Mouse (Mus musculus) heart, postnatal 0 days (tissue): ENCODE data around the gene Pkp4. TPM values are rescaled to one million over a fixed set of nuclear protein-coding genes. Genes with fewer than 3 reads are reported as not detected.
A peak's percentile ranks its signal among the peaks of the same experiment; 100 is the strongest.

Experiments
- ATAC-seq: fragments of 200-750 bp; cut with Nextera tagmentation; 2 replicates; pipeline ENCODE4 v1.8.0; 2017; ENCODE audit warnings: low read depth, moderate number of reproducible peaks, moderate library complexity; ENCODE audit not compliant: insufficient read depth
- DNase-seq: peaks from one replicate; pipeline ENCODE4 v3.0.0-alpha.2; 2016; ENCODE audit warnings: low spot score
- H3K27ac ChIP-seq: fragments of 300-500 bp; sonication (generic); 2 replicates; pipeline ENCODE4 v1.5.1; 2014; ENCODE audit warnings: low read depth, mild to moderate bottlenecking
- H3K27me3 ChIP-seq: fragments of 300-500 bp; sonication (generic); 2 replicates; pipeline ENCODE4 v1.6.1; 2014; ENCODE audit warnings: low read length, mixed read lengths; ENCODE audit not compliant: control insufficient read depth, insufficient read depth
- H3K36me3 ChIP-seq: fragments of 300-500 bp; sonication (generic); replicated peaks from 2 replicates; pipeline ENCODE4 v1.6.1; 2014; ENCODE audit warnings: low read length, mixed read lengths; ENCODE audit not compliant: control insufficient read depth, insufficient read depth
- H3K4me1 ChIP-seq: fragments of 300-500 bp; sonication (generic); 2 replicates; pipeline ENCODE4 v1.6.1; 2014; ENCODE audit warnings: antibody characterized with exemption; ENCODE audit not compliant: control insufficient read depth, insufficient read depth
- H3K4me2 ChIP-seq: fragments of 300-500 bp; sonication (generic); 2 replicates; pipeline ENCODE4 v1.6.1; 2014; ENCODE audit warnings: low read depth, mild to moderate bottlenecking, low read length, moderate library complexity
- H3K4me3 ChIP-seq: fragments of 300-500 bp; sonication (generic); 2 replicates; pipeline ENCODE4 v1.5.1; 2014; ENCODE audit warnings: low read depth, low read length
- H3K9ac ChIP-seq: fragments of 300-500 bp; sonication (generic); replicated peaks from 2 replicates; pipeline ENCODE4 v1.6.1; 2014; ENCODE audit warnings: low read depth, low read length, mixed read lengths
- H3K9me3 ChIP-seq: fragments of 300-500 bp; sonication (generic); replicated peaks from 2 replicates; pipeline ENCODE4 v1.6.1; 2016; ENCODE audit warnings: low read length; ENCODE audit not compliant: control insufficient read depth
- CTCF ChIP-seq: IDR thresholded peaks from 2 replicates; pipeline ENCODE4 v1.5.1; 2016; ENCODE audit warnings: antibody characterized with exemption, control low read depth, low read depth
- EP300 ChIP-seq: IDR thresholded peaks from 2 replicates; pipeline ENCODE4 v1.6.1; 2016; ENCODE audit warnings: antibody characterized with exemption, low read depth
- WGBS: fragments of 180-500 bp; shearing (Covaris S2); extraction: QIAGEN DNeasy Blood & Tissue Kit; methylation state at CpG from one replicate; pipeline ENCODE4 v1.1.7; 2014; 5-methylcytosine and 5-hydroxymethylcytosine counted together
- polyA plus RNA-seq: library from polyadenylated mRNA; unstranded; fragments of >200 nt; fragmentation: Nextera tagmentation; extraction: Ambion mirVana; gene quantifications from 2 replicates; pipeline ENCODE4 v1.2.1, GENCODE M21; 2015
- total RNA-seq: library from RNA; depleted of rRNA; stranded (reverse); fragments of >200 nt; gene quantifications from 2 replicates; pipeline ENCODE4 v1.2.3, GENCODE M21; 2014; ENCODE audit warnings: low replicate concordance

Gene Pkp4
- total and polyA plus RNA-seq, 2 experiments from 2014 or later = 36.1 to 232 TPM

DNA sequence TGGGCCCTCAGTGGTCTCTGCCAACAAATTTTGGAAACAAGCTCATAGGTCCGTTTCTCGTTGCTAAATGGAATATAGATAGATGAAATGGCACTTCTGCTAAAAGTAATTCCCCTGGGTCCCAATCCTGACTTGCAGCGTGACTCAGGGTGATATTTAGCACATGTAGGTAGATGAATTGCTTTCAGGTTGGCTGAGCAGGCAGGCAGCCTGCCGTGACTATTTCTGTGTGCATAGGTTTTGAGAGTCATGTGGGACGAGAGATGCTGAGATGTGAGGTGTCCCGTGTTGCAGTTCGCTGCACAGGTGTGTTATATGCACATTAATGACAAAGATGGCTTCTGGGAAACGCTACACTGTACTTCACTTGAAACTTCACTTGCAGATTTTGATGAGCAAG, 111.2 kb downstream of the Pkp4 start:
- Histone ChIP-seq H3K36me3 (0 out of 2 replicates have a peak, but pooled peaks cover 5% of the 10 kb centered on the region), H3K4me2 (0 out of 2 replicates have a peak overlapping the region, but pooled peaks have one; percentile 21), H3K27me3 (no peaks in the 10 kb centered on the region), H3K9me3 (no peaks in the 10 kb centered on the region), H3K9ac (no peak overlapping the region), H3K27ac (peak overlapping the region; percentile 63), H3K4me1 (peaks cover 36% of the 10 kb centered on the region), H3K4me3 (no peak overlapping the region)
- DNase-seq = no peak
- no peak for TF ChIP-seq CTCF
- TF ChIP-seq EP300 = no peak
- WGBS = 66% methylated on average over 8 of the region's 8 CpGs
- ATAC-seq = no peak

DNA sequence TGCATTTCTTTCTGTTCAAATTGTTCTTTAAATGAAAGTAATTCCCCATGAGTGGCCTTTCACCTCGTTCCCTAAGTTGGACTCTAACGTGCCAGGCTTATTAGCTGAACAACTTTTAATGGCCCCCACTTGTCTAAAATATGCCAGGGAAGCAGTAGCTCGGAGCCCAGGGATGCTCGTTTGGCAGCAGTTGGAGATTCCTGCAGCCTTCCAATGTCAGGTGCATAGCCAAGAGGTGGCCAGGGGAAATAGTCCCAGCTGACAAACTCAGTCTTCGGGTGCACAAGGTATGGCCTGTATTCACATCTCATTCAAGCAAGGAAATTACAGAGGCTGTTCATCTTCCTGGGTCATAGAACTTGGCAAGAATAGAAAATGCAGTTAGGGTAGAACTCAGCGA, 112.1 kb downstream of the Pkp4 start:
- Histone ChIP-seq H3K36me3 (no peaks in the 10 kb centered on the region; the same call in 1 of the 2 replicates), H3K4me2 (no peak overlapping the region), H3K27me3 (no peaks in the 10 kb centered on the region), H3K4me1 (peaks cover 36% of the 10 kb centered on the region), H3K9ac (no peak overlapping the region), H3K27ac (0 out of 2 replicates have a peak overlapping the region, but pooled peaks have one; percentile 63), H3K9me3 (no peaks in the 10 kb centered on the region), H3K4me3 (no peak overlapping the region)
- TF ChIP-seq CTCF (no peak), EP300 (no peak)
- DNase-seq = no peak
- 64% methylated on average over 6 of the region's 6 CpGs for WGBS
- no peak for ATAC-seq

DNA sequence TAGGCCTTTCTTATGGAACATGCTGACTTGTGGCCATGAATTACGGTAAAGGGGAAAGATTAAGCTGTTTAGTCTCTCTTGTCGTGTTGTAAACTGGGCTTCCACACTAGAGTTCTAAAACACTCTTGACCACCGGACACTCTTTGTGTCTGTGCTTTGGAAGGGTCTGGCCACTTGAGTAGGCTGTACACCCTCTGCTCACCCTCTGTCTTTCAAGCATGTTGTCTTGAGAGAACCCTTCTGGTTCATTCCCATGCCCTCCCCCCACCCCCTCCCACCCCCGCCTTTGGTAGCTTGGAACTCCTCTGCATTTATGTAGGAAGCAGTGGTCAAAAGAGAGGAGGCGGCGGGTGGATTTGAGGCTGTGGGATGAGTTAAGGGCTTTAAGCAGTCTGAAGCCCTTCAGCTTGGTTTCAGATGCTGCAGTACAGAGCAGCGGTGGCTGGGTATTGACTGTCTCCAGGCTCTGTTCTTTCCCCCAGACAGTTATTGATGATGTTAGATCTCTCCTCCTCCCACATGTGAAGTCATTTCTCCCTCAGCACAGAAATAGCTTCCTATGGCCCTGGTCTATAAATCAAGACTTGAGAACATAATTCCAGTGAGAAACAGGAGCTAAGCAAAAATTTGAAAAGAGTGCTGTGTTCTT, 120.4 kb downstream of the Pkp4 start:
- ATAC-seq = no peak
- no peaks in the 10 kb centered on the region for H3K27me3 ChIP-seq
- H3K9ac ChIP-seq = no peak overlapping the region
- H3K4me3 ChIP-seq = no peak overlapping the region
- no peak overlapping the region for H3K4me2 ChIP-seq
- H3K36me3 ChIP-seq = no peaks in the 10 kb centered on the region; the same call in 1 of the 2 replicates
- no peaks in the 10 kb centered on the region for H3K9me3 ChIP-seq
- no peak overlapping the region for H3K27ac ChIP-seq
- 79% methylated on average over 7 of the region's 7 CpGs for WGBS
- TF ChIP-seq EP300 (no peak), CTCF (no peak)
- H3K4me1 ChIP-seq = peaks cover 29% of the 10 kb centered on the region
- no peak for DNase-seq

DNA sequence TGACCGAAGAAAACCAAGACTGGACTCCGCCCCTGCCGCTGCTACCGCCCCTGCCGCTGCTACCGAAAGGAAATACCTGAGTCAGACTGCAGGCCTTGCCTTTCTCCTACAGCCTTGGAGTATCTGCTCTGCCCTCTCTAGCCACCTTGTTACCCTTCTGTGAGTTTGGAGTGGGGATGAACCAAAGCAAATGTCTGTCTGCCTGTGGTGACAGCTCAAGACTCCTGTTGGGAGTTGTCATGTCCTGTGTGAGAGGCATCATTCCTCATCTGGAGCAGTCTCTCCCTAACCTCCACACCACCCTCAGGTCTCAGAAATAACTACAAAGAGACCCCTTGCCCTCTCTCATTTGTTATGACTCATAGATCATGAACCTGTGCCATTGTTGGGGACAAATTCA, 122.3 kb downstream of the Pkp4 start:
- Histone ChIP-seq H3K4me1 (peaks cover 40% of the 10 kb centered on the region), H3K27me3 (no peaks in the 10 kb centered on the region), H3K27ac (no peak overlapping the region), H3K9me3 (no peaks in the 10 kb centered on the region), H3K9ac (no peak overlapping the region), H3K4me3 (no peak overlapping the region), H3K4me2 (no peak overlapping the region), H3K36me3 (no peaks in the 10 kb centered on the region)
- TF ChIP-seq EP300 (no peak), CTCF (no peak)
- 97% methylated on average over 6 of the region's 6 CpGs for WGBS
- ATAC-seq (no peak), DNase-seq (no peak)

DNA sequence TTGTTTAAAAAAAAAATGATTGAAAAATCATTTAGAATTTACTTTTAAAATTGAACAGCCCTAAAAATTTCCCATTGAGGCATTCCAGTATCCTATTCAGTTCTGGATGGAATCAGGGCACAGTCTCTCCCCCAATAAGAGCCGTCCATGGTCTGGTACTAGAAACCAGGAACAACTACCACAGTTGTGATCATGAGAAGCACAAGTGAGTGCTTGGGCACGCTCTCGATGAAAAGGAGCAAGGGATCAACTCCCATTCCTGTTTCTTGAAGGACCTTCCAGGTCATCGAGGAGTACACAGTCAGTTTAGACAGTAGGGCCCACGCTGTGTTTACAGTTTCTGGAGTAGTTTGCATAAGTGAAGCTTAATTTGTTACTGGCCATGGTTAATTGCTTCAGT, 123.6 kb downstream of the Pkp4 start:
- Histone ChIP-seq H3K9me3 (no peaks in the 10 kb centered on the region), H3K27me3 (no peaks in the 10 kb centered on the region), H3K4me1 (peaks cover 31% of the 10 kb centered on the region), H3K4me2 (no peak overlapping the region), H3K36me3 (no peaks in the 10 kb centered on the region), H3K9ac (no peak overlapping the region), H3K4me3 (no peak overlapping the region), H3K27ac (peak overlapping the region; percentile 82)
- TF ChIP-seq CTCF = no peak
- no peak for TF ChIP-seq EP300
- no peak for DNase-seq
- ATAC-seq = no peak
- 81% methylated on average over 5 of the region's 5 CpGs for WGBS
